Mouse (Mus musculus) spleen, adult 2 months (tissue): ENCODE results near the gene Mcat. TPM values are rescaled to one million over a fixed set of nuclear protein-coding genes. Genes with fewer than 3 reads are reported as not detected.

Source experiments
- DNase-seq, 2 experiments: peaks; one replicate each; pipeline versions ENCODE4 v3.0.0 to v3.0.0-alpha.2; 2012 to 2021; ENCODE audit warnings: low spot score in 2 of 2, low read depth in 1 of 2
- H3K27ac ChIP-seq: fragments of 200-500 bp; 2 replicates; pipeline ENCODE4 v1.5.1; 2012; ENCODE audit warnings: low read length, inconsistent platforms; ENCODE audit not compliant: insufficient read depth
- H3K27me3 ChIP-seq: fragments of 200-500 bp; 2 replicates; pipeline ENCODE4 v1.6.1; 2012; ENCODE audit warnings: mild to moderate bottlenecking, moderate library complexity, low read length, inconsistent platforms; ENCODE audit not compliant: control insufficient read depth, insufficient read depth
- H3K36me3 ChIP-seq: fragments of 200-500 bp; 2 replicates; pipeline ENCODE4 v1.6.1; 2012; ENCODE audit warnings: mild to moderate bottlenecking, low read length, inconsistent platforms; ENCODE audit not compliant: control insufficient read depth, insufficient read depth
- H3K4me1 ChIP-seq: fragments of 200-500 bp; 2 replicates; pipeline ENCODE4 v1.6.1; 2011; ENCODE audit warnings: inconsistent platforms; ENCODE audit not compliant: control insufficient read depth, insufficient read depth, insufficient read length
- H3K4me3 ChIP-seq: fragments of 200-500 bp; 2 replicates; pipeline ENCODE4 v1.5.1; 2011; ENCODE audit warnings: mild to moderate bottlenecking, inconsistent platforms; ENCODE audit not compliant: insufficient read depth, insufficient read length; ENCODE audit errors: extremely low read depth
- CTCF ChIP-seq: fragments of 200-500 bp; IDR thresholded peaks from 2 replicates; pipeline ENCODE4 v1.5.1; 2011; ENCODE audit warnings: mild to moderate bottlenecking, inconsistent platforms; ENCODE audit not compliant: insufficient read depth, insufficient read length, insufficient replicate concordance; ENCODE audit errors: extremely low read depth
- POLR2A ChIP-seq: fragments of 200-500 bp; IDR thresholded peaks from 2 replicates; pipeline ENCODE4 v1.6.1; 2011; ENCODE audit warnings: low read depth, low read length, inconsistent platforms
- WGBS: fragments of 180-500 bp; shearing (Covaris S2); methylation state at CpG from one replicate; pipeline ENCODE4 v1.1.7; 2018; 5-methylcytosine and 5-hydroxymethylcytosine counted together
- polyA plus RNA-seq: library from polyadenylated mRNA; depleted of rRNA; stranded (reverse); fragments of >200 nt; gene quantifications from 2 replicates; pipeline ENCODE4 v1.2.3, GENCODE M21; 2012

Gene Mcat
- polyA plus RNA-seq, 1 experiment = 19.1 TPM

DNA sequence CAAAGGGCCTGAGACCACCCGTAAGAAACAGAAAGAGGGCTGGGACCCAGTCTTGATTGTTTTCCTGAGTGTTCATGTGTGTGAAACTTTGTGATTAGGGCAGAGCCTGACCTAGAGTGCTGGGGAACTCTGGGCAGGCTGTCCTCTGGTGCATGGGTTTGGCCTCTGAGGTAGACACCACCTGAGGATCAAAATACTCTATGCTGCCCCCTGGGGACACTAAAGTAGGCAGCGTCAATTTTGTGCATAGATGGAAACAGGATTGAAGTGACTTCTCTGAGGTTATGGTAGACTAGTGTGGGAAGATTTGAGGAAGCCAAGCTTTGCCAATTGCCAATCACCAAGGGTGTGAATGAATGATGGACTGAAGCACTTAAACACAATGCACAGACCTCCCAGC is 7.1 kb upstream of the Mcat start:
- no peak for DNase-seq
- no peaks in the 10 kb centered on the region for H3K27me3 ChIP-seq
- H3K36me3 ChIP-seq = peaks cover 25% of the 10 kb centered on the region
- H3K4me3 ChIP-seq = no peak overlapping the region
- 65% methylated on average over 2 of the region's 2 CpGs for WGBS
- H3K27ac ChIP-seq = no peak overlapping the region
- no peaks in the 10 kb centered on the region for H3K4me1 ChIP-seq
- TF ChIP-seq POLR2A (no peak), CTCF (no peak; the same call in 1 of the 2 replicates)

DNA sequence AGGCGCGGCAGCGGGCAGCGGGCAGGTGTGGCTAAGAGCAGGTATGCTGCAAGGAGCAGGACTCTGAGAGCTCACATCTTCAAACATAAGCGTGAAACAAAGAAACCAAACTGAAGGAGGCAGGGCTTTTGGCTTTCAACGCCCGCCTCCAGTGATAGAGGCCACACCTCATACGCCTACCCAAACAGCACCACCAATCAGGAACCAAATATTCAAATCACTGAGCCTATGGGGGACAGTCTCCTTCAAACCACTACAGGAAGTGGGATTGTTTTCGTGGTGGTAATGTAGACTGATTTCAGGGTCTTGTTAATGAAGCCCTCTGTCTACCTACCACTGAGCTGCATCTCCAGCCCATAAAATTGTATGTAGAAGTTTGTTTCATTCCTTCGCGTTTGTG is 6.1 kb upstream of the Mcat start:
- TF ChIP-seq POLR2A (no peak), CTCF (no peak)
- DNase-seq = no peak
- H3K4me1 ChIP-seq = no peaks in the 10 kb centered on the region
- peaks cover 17% of the 10 kb centered on the region for H3K36me3 ChIP-seq
- H3K27me3 ChIP-seq = no peaks in the 10 kb centered on the region
- H3K4me3 ChIP-seq = no peak overlapping the region
- H3K27ac ChIP-seq = no peak overlapping the region
- WGBS = 75% methylated on average over 11 of the region's 11 CpGs

DNA sequence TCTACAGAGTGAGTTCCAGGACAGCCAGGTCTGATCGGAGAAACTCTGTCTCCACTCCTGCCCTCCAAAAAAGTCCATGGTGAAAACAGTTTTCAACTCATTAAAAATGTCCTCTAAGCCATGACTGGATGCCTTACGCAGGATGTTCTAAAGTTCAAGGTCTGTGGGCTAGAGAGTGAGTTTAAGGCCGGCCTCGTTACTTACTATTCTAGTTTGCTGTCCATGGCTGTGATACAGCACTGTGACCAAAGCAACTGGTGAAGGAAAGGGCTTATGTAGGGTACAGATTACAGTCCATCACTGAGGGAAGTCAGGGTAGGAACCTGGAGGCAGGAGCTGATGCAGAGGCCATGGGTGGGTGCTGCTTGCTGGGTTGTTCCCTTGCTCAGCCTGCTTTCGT is 5.0 kb upstream of the Mcat start:
- H3K4me1 ChIP-seq = peaks cover 4% of the 10 kb centered on the region; the same call in 1 of the 2 replicates
- 95% methylated on average over 5 of the region's 5 CpGs for WGBS

DNA sequence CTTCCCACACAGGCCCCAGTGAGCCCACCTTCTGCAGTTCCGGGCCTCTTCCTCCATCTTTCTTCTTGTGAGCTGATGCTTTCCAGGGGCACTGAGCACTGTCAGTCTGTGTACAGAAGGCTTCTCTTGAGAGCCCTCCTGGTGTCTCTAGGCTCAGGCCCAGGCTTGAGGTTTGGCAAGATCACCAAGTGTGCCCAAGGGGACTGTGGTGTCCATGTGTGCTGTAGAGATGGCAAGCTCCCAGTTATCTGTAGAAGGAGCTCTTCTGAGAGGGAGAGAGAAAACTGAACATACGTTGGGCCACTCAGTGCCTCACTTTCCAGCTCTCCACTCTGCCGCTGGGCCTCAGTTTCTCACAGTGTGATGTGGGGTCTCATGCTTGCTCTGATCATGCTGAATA is 4.1 kb upstream of the Mcat start:
- no peaks in the 10 kb centered on the region for H3K27me3 ChIP-seq
- peaks cover 4% of the 10 kb centered on the region; the same call in 1 of the 2 replicates for H3K4me1 ChIP-seq
- no peak overlapping the region for H3K4me3 ChIP-seq
- WGBS = 90% methylated on average over 3 of the region's 3 CpGs
- peaks cover 7% of the 10 kb centered on the region for H3K36me3 ChIP-seq
- H3K27ac ChIP-seq = no peak overlapping the region
- no peak for TF ChIP-seq POLR2A
- no peak for DNase-seq

More for the DNA sequence above, 5.0 kb upstream of the Mcat start:
- peaks cover 8% of the 10 kb centered on the region for H3K36me3 ChIP-seq
- H3K4me3 ChIP-seq = no peak overlapping the region
- no peak for DNase-seq
- no peaks in the 10 kb centered on the region for H3K27me3 ChIP-seq
- H3K27ac ChIP-seq = no peak overlapping the region
- TF ChIP-seq CTCF (no peak), POLR2A (no peak)

DNA sequence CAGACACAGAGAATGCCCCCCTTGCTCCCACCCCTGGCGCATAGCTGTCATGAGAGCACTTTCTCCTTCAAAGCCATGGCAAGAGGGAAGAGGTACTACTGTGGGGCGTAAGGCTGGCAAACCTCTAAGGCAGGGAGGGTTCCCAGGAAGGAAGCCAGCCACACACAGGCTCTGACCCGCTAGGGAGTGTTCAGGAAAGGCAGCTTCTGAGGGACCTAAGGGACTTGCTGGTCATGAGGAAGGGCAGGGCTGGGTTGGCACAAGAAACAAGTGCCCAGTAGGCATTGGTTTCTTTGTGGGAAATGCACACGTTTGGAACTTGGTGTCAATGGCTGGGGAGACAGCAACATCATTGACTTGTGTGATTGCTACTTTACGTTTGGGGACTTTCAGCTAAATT is 2.4 kb upstream of the Mcat start:
- DNase-seq = no peak
- no peak overlapping the region for H3K27ac ChIP-seq
- peaks cover 7% of the 10 kb centered on the region; the same call in 1 of the 2 replicates for H3K4me1 ChIP-seq
- no peak overlapping the region for H3K4me3 ChIP-seq
- H3K27me3 ChIP-seq = no peaks in the 10 kb centered on the region
- H3K36me3 ChIP-seq = no peaks in the 10 kb centered on the region
- TF ChIP-seq POLR2A (no peak), CTCF (no peak)
- WGBS = 74% methylated on average over 5 of the region's 5 CpGs

DNA sequence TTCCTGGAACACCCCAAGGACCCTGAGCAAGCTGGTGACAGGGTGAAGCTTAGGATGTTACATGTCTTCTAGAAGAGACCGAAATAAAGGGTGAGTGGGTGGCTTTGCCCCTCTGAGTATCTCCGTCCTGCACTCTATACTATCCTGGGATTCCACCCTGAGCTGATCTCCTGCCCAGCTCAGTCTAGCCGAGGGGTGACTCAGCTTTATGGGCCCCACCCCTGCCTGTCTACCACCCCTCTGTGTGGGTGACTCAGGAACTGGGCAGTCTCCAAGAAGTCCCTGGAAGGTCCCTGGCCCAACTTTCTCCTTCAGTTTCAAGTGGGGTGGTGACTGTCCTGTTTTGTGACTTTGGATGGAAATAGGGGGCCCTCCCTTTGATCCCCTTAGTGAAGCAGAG is 1.8 kb upstream of the Mcat start:
- no peak overlapping the region for H3K27ac ChIP-seq
- H3K4me1 ChIP-seq = peaks cover 7% of the 10 kb centered on the region; the same call in 1 of the 2 replicates
- H3K27me3 ChIP-seq = no peaks in the 10 kb centered on the region
- TF ChIP-seq CTCF (no peak), POLR2A (no peak)
- no peaks in the 10 kb centered on the region for H3K36me3 ChIP-seq
- DNase-seq = no peak
- H3K4me3 ChIP-seq = no peak overlapping the region
- WGBS = 81% methylated on average over 3 of the region's 3 CpGs

DNA sequence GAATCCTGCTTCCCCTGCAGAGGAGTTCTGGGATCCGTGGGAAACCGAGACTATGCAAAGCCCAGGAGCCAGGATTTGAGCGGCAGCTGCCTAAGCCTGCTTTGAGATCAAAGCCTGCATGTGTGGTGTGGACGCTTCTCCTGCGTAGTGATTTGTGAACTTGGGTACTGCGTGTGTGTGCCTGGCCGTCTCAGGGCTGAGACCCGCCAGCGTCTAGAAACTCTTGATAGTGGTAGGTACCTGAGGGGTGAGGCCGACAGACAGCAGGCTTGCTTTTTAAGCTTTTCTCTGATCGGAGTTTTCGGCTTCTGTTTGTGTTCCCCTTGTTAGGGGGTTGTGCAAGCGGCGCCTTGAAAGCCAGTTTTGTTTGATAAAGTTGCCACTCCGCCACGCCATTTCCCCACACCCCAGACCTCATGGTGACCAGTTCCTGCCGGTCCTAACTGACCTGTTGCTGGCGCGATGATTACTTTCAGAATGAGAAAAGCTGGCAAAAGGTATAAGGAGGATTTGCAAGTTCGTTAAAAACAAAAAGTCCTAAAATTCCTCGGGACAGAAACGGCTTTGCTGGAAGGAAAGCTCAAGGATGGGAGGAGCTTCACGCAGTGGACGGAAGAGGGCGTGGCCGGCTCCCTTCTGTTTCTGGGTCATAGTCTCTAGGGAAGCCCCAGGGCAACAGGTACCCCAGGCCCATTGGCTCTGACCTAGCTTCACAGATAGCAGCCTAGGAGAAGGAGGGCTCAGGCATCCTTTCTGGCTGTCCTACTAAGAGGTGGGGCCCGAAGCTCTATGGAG is 467 bp upstream of the Mcat start:
- H3K36me3 ChIP-seq = no peaks in the 10 kb centered on the region

More for the DNA sequence above, 467 bp upstream of the Mcat start:
- WGBS = 3% methylated on average over 27 of the region's 27 CpGs
- Histone ChIP-seq H3K27ac (peak overlapping the region; percentile 91), H3K4me1 (peaks cover 7% of the 10 kb centered on the region; the same call in 1 of the 2 replicates), H3K27me3 (no peaks in the 10 kb centered on the region), H3K4me3 (peak overlapping the region; percentile 81)
- peak in 1 of 2 experiments; percentile 32 for DNase-seq
- TF ChIP-seq POLR2A (no peak), CTCF (no peak)
